Mouse (Mus musculus) mouse trophoblast stem cell (cell line): Measurements from ENCODE around the gene Upb1.
"Not testable (repeated sequence)": the region's sequence is repeated elsewhere in the genome, so short reads cannot be mapped to it uniquely, and the experiment has no call there.

Experiments
- in situ Hi-C, 2 experiments: fragments of 300-500 bp; cut with MseI, MboI; formaldehyde crosslinking; loops; 2 replicates in 1 of 2; 3 replicates in 1 of 2; pipeline ENCODE4 v1.15.1; 2025

Gene Upb1

GRCm38 (mm10) chr10:75400958-75401357 lies at the start of gene Upb1:
Upb1 (plus strand) TSS chr10:75401115.
- in situ Hi-C loops, result no loop called here

DNA sequence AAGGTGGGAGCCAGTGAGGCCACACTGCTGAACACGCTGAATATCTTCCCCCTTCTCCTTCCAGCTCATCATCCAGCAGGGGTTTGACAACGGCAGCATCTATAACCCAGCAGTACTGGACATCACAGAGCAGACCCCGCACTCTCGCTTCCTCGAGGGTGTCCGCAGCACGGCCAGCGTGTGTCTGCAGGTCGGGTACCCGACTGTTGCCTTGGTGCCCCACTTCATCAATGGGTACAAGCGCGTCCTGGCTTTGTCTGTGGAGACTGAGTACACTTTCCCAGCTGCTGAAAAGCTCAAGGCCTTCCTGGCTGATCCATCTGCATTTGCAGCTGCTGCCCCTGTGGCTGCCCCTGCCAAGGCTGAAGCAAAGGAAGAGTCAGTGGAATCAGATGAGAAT lies 48.4 kb upstream of the Upb1 start:
- in situ Hi-C loops, result no loop called here

- in situ Hi-C loops, result not testable (repeated sequence)
Measured at GRCm38 (mm10) chr10:75353838-75354241, 47.1 kb upstream of the Upb1 start.

DNA sequence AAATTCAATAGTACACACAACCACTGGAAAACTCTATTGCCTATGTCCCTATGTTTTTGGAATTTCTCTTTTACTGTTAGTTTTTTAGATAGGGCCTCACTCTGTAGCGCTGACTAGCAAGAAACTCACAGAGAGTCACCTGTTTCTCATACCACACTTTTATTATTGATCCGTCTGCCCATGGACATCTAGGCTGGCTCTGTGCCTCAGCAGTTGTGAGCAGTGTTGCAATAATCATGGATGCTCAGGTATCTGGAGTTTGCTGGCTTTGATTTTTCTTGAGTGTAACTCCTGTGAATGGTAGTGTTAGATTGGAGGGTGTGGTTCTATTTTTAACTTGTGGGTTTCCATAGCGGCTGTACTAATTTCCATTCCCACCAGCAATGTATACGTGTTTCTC lies 45.6 kb upstream of the Upb1 start:
- in situ Hi-C loops, result no loop called here

DNA sequence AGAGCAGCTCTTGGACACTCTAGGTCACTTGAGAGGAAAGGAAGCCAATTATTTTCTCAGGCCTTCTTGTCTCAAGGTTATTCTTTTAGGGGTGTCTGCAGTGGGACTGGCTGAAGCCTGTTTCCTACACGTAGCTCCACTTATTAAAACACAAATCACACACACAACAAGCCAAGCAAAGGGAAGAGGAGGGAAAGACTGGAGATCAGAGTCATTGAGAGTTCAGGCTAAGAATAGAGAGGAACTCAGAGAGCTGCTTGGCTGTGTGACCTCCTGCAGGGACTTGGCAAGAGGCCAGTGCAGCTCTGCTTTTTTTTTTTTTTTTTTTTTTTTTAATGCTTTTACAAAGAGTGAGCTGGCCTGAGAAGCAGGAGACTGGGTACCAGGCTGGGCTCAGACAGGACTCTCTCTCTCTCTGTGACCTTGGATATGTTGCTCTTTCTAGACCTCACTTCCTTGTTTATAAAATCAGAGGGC lies 36.7 kb upstream of the Upb1 start:
- in situ Hi-C loops, result not testable (repeated sequence)

DNA sequence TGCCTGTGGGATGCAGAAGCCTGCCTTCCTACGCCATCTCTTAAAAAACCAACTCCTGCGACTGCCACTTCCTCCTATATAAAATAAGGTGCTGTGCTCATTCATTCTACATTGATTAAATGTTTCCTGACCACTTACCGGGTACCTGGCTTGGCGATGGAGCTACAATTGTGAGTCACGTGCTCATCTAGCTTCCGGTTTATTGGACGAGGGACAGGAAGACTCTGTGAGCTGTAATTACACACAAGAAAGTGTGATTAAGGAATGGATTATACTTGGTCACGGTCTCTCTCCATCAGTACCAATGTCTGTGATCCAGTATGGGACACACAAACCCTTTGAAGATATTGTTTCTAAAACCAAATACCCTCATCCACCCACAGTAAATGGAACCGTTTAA lies 36.1 kb upstream of the Upb1 start:
- in situ Hi-C loops, result no loop called here

DNA sequence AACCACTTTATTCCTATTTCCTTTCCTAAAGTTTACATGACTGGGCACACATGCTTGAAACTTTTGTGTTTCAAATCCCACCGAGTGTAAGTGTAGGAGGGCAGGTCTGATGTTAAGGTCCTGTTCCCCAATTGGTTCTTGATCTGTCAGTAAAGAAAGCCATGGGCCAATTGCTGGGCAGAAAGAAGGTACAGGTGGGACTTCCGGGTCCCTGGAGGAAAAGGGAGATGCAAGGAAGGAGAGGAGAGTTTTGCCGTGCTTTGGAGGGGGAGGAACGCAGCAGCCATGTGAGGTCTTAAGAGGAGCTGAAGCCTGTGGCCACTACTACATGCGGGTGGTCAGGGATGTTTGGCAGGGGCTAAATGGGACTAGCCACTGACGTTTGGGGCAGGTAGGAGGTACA lies 35.7 kb upstream of the Upb1 start:
- in situ Hi-C loops, result no loop called here

- in situ Hi-C loops, result not testable (repeated sequence)
Measured at GRCm38 (mm10) chr10:75373655-75374351, 27.1 kb upstream of the Upb1 start.

GRCm38 (mm10) chr10:75378688-75379087 lies 22.2 kb upstream of the Upb1 start:
- in situ Hi-C loops, result no loop called here

GRCm38 (mm10) chr10:75390156-75390555 lies 10.8 kb upstream of the Upb1 start:
- in situ Hi-C loops, result no loop called here

DNA sequence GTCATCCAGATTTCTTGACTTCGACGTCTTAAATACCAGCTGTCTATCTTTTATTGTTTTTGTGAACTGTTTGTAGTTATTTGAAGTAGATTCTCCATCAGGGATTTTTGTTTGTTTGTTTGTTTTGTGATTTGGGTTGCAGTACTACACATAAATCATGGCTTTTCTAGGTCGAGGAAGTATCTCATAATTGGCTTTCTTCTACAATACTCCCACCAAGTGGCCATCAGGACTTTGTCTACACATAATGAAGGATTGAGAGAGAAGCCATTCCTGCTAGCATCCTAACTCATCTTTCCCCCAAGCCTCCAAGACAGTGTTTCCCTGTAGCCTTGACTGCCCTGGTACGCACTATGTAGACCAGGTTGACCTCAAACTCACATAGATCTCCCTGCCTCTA lies 10.1 kb upstream of the Upb1 start:
- in situ Hi-C loops, result no loop called here

DNA sequence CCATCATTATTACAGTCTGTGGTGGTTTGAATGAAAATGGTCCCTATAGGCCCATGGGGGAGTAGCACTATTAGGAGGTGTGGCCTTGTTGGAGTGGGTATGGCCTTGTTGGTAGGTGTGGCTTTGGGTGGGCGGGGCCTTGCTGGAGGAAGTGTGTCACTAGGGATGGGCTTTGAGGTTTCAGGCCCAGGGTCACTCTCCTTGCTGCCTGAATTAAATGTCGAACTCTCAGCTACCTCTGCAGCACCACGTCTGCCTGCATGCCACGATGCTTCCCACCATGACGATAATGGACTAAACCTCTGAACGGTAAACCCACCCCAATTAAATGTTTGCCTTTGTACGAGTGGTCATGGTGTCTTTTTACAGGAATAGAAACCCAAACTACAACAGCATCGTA lies 6.1 kb upstream of the Upb1 start:
- in situ Hi-C loops, result no loop called here

- in situ Hi-C loops, result no loop called here
Measured at GRCm38 (mm10) chr10:75396966-75397365, 3.9 kb upstream of the Upb1 start.

DNA sequence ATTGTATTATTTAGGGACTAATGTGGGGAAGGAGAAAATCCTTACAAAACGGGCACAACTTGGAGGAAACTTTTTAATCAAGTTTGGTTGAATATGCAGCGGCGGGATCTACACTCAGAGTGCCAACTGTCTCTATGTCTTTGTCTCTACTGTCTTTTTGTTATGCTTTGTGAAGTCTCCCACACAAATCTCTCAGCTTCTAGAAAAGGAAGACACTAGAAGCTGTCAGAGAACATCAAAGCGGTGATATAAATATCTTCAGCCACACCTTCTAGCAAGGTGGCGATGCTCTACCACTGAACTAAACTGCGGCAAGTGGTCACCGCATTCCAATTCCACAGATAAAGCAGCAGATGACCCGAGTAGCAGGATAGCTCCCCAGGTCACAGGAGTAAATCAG lies 5.0 kb downstream of the Upb1 start:
- in situ Hi-C loops, result no loop called here

GRCm38 (mm10) chr10:75406755-75407154 lies 5.8 kb downstream of the Upb1 start:
- in situ Hi-C loops, result no loop called here

GRCm38 (mm10) chr10:75407741-75408140 lies 6.8 kb downstream of the Upb1 start:
- in situ Hi-C loops, result no loop called here

- in situ Hi-C loops, result not testable (repeated sequence)
Measured at GRCm38 (mm10) chr10:75411343-75412113, 10.6 kb downstream of the Upb1 start.

GRCm38 (mm10) chr10:75412114-75413103 lies 11.5 kb downstream of the Upb1 start:
- in situ Hi-C loops, result no loop called here

DNA sequence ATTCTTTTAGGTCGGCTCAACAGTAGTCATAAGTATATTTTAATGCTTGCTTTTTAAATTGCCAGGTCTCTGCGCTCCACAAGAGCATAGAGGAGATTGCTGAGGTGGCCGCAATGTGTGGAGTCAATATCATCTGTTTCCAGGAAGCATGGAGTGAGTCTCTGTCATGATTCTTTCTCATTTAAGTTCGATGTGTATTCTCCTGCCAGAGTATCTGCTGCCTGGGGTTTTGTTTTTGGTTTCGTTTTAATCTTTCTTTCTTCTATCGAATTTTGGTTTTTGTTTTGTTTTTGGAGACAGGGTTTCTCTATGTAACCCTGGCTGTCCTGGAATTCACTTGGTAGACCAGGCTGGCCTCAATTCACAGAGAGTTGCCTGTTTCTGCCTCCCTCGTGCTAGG lies 14.0 kb downstream of the Upb1 start:
- in situ Hi-C loops, result no loop called here

DNA sequence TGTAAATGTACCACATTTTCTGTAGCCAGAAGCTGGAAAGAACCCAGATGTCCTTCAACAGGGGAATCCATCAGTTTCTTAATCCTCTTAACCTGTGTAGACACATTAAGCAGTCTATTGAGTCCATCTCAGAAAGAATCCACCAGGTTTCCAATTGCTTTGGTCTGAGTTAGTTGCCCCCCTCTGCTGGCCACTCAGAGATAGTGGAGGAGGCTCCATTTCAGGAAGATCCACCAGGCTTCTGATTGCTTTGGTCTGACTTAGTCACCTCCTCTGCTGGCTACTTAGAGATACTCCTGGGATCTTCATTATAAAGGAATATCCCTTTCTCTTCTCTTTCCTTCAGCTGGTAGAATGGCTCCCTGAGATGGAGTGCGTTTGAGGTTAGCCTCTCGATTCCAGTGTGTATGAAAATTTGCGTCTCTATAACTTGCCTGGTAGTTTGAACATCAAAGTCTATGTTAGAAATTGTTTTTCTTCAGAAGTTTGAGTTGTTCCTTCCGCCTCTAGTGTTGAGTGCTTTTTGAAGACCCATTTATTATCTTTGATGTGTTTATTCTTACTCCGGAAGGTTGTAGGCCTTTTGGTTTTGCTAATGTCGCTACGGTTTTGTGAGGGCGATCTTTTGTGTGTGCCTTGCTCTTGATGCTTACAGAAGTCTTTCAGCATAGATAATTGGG lies 16.6 kb downstream of the Upb1 start:
- in situ Hi-C loops, result no loop called here

GRCm38 (mm10) chr10:75418747-75419146 lies 17.8 kb downstream of the Upb1 start:
- in situ Hi-C loops, result no loop called here
